Mouse (Mus musculus): ENCODE data around the gene Utp6. TPM values are rescaled to one million over a fixed set of nuclear protein-coding genes. Genes with fewer than 3 reads are reported as not detected.
"Not testable (repeated sequence)": the region's sequence is repeated elsewhere in the genome, so short reads cannot be mapped to it uniquely, and the experiment has no call there.

The Utp6 gene
- polyA plus RNA-seq, 1 experiment from 2014 or later, result 77.6 TPM

GRCm38 (mm10) chr11:79976645-79977044 is 14.5 kb upstream of the Utp6 start:
- peaks cover 19% of the 10 kb centered on the region for H3K4me1 ChIP-seq
- not testable (repeated sequence) for H3K27ac ChIP-seq; H3K4me3 ChIP-seq (replicated peaks); ATAC-seq (ENCODE audit: low FRiP score); H3K36me3 ChIP-seq (replicated peaks); H3K4me2 ChIP-seq; H3K9ac ChIP-seq; H3K9me3 ChIP-seq
- 81% methylated on average over 6 of the region's 6 CpGs for WGBS
- peaks cover 27% of the 10 kb centered on the region for H3K27me3 ChIP-seq

GRCm38 (mm10) chr11:79976222-79976621 is 14.0 kb upstream of the Utp6 start:
- Histone ChIP-seq H3K4me2 (no peak overlapping the region), H3K4me1 (peaks cover 19% of the 10 kb centered on the region), H3K27me3 (peaks cover 27% of the 10 kb centered on the region), H3K36me3 (replicated peaks) (no peaks in the 10 kb centered on the region), H3K27ac (no peak overlapping the region), H3K9me3 (no peaks in the 10 kb centered on the region), H3K9ac (no peak overlapping the region), H3K4me3 (replicated peaks) (no peak overlapping the region)
- WGBS, result 85% methylated on average over 1 of the region's 1 CpGs
- ATAC-seq (ENCODE audit: low FRiP score), result no peak

- peaks cover 19% of the 10 kb centered on the region for H3K4me1 ChIP-seq
- 43% methylated on average over 2 of the region's 2 CpGs for WGBS
- H3K36me3 ChIP-seq (replicated peaks), result no peaks in the 10 kb centered on the region
- H3K4me2 ChIP-seq, result peak overlapping the region; percentile 13; the same call in 1 of the 2 replicates
- H3K27me3 ChIP-seq, result peaks cover 27% of the 10 kb centered on the region
- no peak for ATAC-seq (ENCODE audit: low FRiP score)
- H3K9ac ChIP-seq, result no peak overlapping the region
- no peak overlapping the region for H3K27ac ChIP-seq
- H3K4me3 ChIP-seq (replicated peaks), result no peak overlapping the region; the same call in 1 of the 2 replicates
- no peaks in the 10 kb centered on the region for H3K9me3 ChIP-seq
Observed at GRCm38 (mm10) chr11:79975377-79975776, 13.2 kb upstream of the Utp6 start.

- H3K4me3 ChIP-seq (replicated peaks), result peak overlapping the region; percentile 55
- WGBS, result under 1% methylated on average over 41 of the region's 41 CpGs
- 0 out of 2 replicates have a peak, but pooled peaks have one; percentile 41 for ATAC-seq (ENCODE audit: low FRiP score)
- no peaks in the 10 kb centered on the region for H3K36me3 ChIP-seq (replicated peaks)
- no peaks in the 10 kb centered on the region for H3K9me3 ChIP-seq
- peak overlapping the region; percentile 85 for H3K4me2 ChIP-seq
- H3K27me3 ChIP-seq, result peaks cover 27% of the 10 kb centered on the region
- H3K9ac ChIP-seq, result peak overlapping the region; percentile 68
- peaks cover 19% of the 10 kb centered on the region for H3K4me1 ChIP-seq
- peak overlapping the region; percentile 74 for H3K27ac ChIP-seq
Observed at GRCm38 (mm10) chr11:79973626-79974476, 11.7 kb upstream of the Utp6 start.

GRCm38 (mm10) chr11:79973133-79973532 is 10.9 kb upstream of the Utp6 start:
- no peak for ATAC-seq (ENCODE audit: low FRiP score)
- Histone ChIP-seq H3K9ac (peak overlapping the region; percentile 68; the same call in 1 of the 2 replicates), H3K4me1 (peaks cover 19% of the 10 kb centered on the region), H3K27ac (peak overlapping the region; percentile 74), H3K9me3 (no peaks in the 10 kb centered on the region), H3K27me3 (peaks cover 27% of the 10 kb centered on the region), H3K4me3 (replicated peaks) (peak overlapping the region; percentile 55), H3K36me3 (replicated peaks) (no peaks in the 10 kb centered on the region), H3K4me2 (peak overlapping the region; percentile 85)
- 16% methylated on average over 8 of the region's 8 CpGs for WGBS

- no peak for ATAC-seq (ENCODE audit: low FRiP score)
Observed at GRCm38 (mm10) chr11:79967752-79968151, 5.6 kb upstream of the Utp6 start.

GRCm38 (mm10) chr11:79965896-79966295 is 3.7 kb upstream of the Utp6 start:
- no peak overlapping the region for H3K9ac ChIP-seq
- H3K4me2 ChIP-seq, result no peak overlapping the region
- ATAC-seq (ENCODE audit: low FRiP score), result no peak
- no peaks in the 10 kb centered on the region for H3K27me3 ChIP-seq
- no peaks in the 10 kb centered on the region for H3K36me3 ChIP-seq (replicated peaks)
- 55% methylated on average over 8 of the region's 8 CpGs for WGBS
- H3K4me3 ChIP-seq (replicated peaks), result no peak overlapping the region
- H3K9me3 ChIP-seq, result no peaks in the 10 kb centered on the region
- H3K4me1 ChIP-seq, result peaks cover 9% of the 10 kb centered on the region
- H3K27ac ChIP-seq, result peak overlapping the region; percentile 57

More at GRCm38 (mm10) chr11:79967752-79968151, 5.6 kb upstream of the Utp6 start:
- Histone ChIP-seq H3K4me3 (replicated peaks) (no peak overlapping the region), H3K9ac (no peak overlapping the region; the same call in 1 of the 2 replicates), H3K27me3 (peaks cover under 1% of the 10 kb centered on the region; the same call in 1 of the 2 replicates), H3K4me2 (no peak overlapping the region), H3K36me3 (replicated peaks) (no peaks in the 10 kb centered on the region), H3K4me1 (no peaks in the 10 kb centered on the region; the same call in 1 of the 2 replicates), H3K27ac (no peak overlapping the region), H3K9me3 (no peaks in the 10 kb centered on the region)
- WGBS, result 78% methylated on average over 10 of the region's 10 CpGs

- no peak overlapping the region for H3K4me2 ChIP-seq
- H3K9ac ChIP-seq, result no peak overlapping the region
- peaks cover 14% of the 10 kb centered on the region for H3K36me3 ChIP-seq (replicated peaks)
- no peaks in the 10 kb centered on the region for H3K9me3 ChIP-seq
- no peak for ATAC-seq (ENCODE audit: low FRiP score)
- H3K4me3 ChIP-seq (replicated peaks), result no peak overlapping the region; the same call in 1 of the 2 replicates
- H3K4me1 ChIP-seq, result peaks cover 10% of the 10 kb centered on the region
- 81% methylated on average over 8 of the region's 8 CpGs for WGBS
- H3K27me3 ChIP-seq, result no peaks in the 10 kb centered on the region
- H3K27ac ChIP-seq, result no peak overlapping the region
Observed at GRCm38 (mm10) chr11:79963212-79963974, 1.2 kb upstream of the Utp6 start.

GRCm38 (mm10) chr11:79962877-79963183 is 640 bp upstream of the Utp6 start:
- no peaks in the 10 kb centered on the region for H3K27me3 ChIP-seq
- H3K27ac ChIP-seq, result no peak overlapping the region
- H3K4me2 ChIP-seq, result peak overlapping the region; percentile 68
- peak overlapping the region; percentile 70 for H3K4me3 ChIP-seq (replicated peaks)
- peaks cover 20% of the 10 kb centered on the region for H3K36me3 ChIP-seq (replicated peaks)
- H3K9me3 ChIP-seq, result no peaks in the 10 kb centered on the region
- H3K4me1 ChIP-seq, result peaks cover 10% of the 10 kb centered on the region
- 6% methylated on average over 9 of the region's 9 CpGs for WGBS
- peak overlapping the region; percentile 41; the same call in 1 of the 2 replicates for H3K9ac ChIP-seq
- 0 out of 2 replicates have a peak, but pooled peaks have one; percentile 28 for ATAC-seq (ENCODE audit: low FRiP score)

GRCm38 (mm10) chr11:79961346-79962124 is 655 bp downstream of the Utp6 start:
- H3K4me3 ChIP-seq (replicated peaks), result peak overlapping the region; percentile 70
- H3K9ac ChIP-seq, result peak overlapping the region; percentile 67
- peak overlapping the region; percentile 68 for H3K4me2 ChIP-seq
- H3K4me1 ChIP-seq, result peaks cover 10% of the 10 kb centered on the region
- H3K36me3 ChIP-seq (replicated peaks), result peaks cover 33% of the 10 kb centered on the region
- H3K27me3 ChIP-seq, result no peaks in the 10 kb centered on the region
- 7% methylated on average over 27 of the region's 27 CpGs for WGBS
- ATAC-seq (ENCODE audit: low FRiP score), result peak; percentile 28
- peak overlapping the region; percentile 72; the same call in 1 of the 2 replicates for H3K27ac ChIP-seq
- no peaks in the 10 kb centered on the region for H3K9me3 ChIP-seq

GRCm38 (mm10) chr11:79947265-79947664 is 14.9 kb downstream of the Utp6 start:
- no peaks in the 10 kb centered on the region for H3K9me3 ChIP-seq
- no peaks in the 10 kb centered on the region for H3K27me3 ChIP-seq
- peaks cover 82% of the 10 kb centered on the region for H3K36me3 ChIP-seq (replicated peaks)
- H3K27ac ChIP-seq, result no peak overlapping the region
- no peak overlapping the region for H3K4me2 ChIP-seq
- H3K4me3 ChIP-seq (replicated peaks), result no peak overlapping the region
- ATAC-seq (ENCODE audit: low FRiP score), result no peak
- H3K9ac ChIP-seq, result no peak overlapping the region
- 98% methylated on average over 3 of the region's 3 CpGs for WGBS
- H3K4me1 ChIP-seq, result no peaks in the 10 kb centered on the region

- ATAC-seq (ENCODE audit: low FRiP score), result no peak
- WGBS, result 91% methylated on average over 7 of the region's 7 CpGs
- Histone ChIP-seq H3K4me1 (no peaks in the 10 kb centered on the region), H3K27me3 (no peaks in the 10 kb centered on the region), H3K4me3 (replicated peaks) (no peak overlapping the region), H3K4me2 (no peak overlapping the region), H3K9me3 (no peaks in the 10 kb centered on the region), H3K36me3 (replicated peaks) (peaks cover 80% of the 10 kb centered on the region), H3K9ac (no peak overlapping the region), H3K27ac (no peak overlapping the region)
Observed at GRCm38 (mm10) chr11:79943601-79944000, 18.6 kb downstream of the Utp6 start.
